Mouse (Mus musculus): ENCODE results near the gene Mpeg1. TPM values are rescaled to one million over a fixed set of nuclear protein-coding genes. Genes with fewer than 3 reads are reported as not detected.
A peak's percentile ranks its signal among the peaks of the same experiment; 100 is the strongest.

Gene Mpeg1
- polyA plus RNA-seq, 1 experiment from 2014 or later = 0.61 TPM

- H3K4me1 ChIP-seq = no peaks in the 10 kb centered on the region
- 74% methylated on average over 5 of the region's 5 CpGs for WGBS
- no peak for ATAC-seq (ENCODE audit: low FRiP score)
Observed at GRCm38 (mm10) chr19:12440103-12440725, 20.4 kb upstream of the Mpeg1 start.

GRCm38 (mm10) chr19:12442560-12442959, 18.0 kb upstream of the Mpeg1 start:
- Histone ChIP-seq H3K9me3 (replicated peaks) (no peaks in the 10 kb centered on the region), H3K27me3 (replicated peaks) (no peaks in the 10 kb centered on the region), H3K4me3 (replicated peaks) (no peak overlapping the region), H3K9ac (replicated peaks) (no peak overlapping the region), H3K4me2 (no peak overlapping the region), H3K4me1 (no peaks in the 10 kb centered on the region), H3K36me3 (no peaks in the 10 kb centered on the region), H3K27ac (replicated peaks) (no peak overlapping the region)
- WGBS = 88% methylated on average over 4 of the region's 4 CpGs
- ATAC-seq (ENCODE audit: low FRiP score) = no peak

More at GRCm38 (mm10) chr19:12440103-12440725, 20.4 kb upstream of the Mpeg1 start:
- Histone ChIP-seq H3K9ac (replicated peaks) (no peak overlapping the region), H3K27me3 (replicated peaks) (no peaks in the 10 kb centered on the region), H3K4me3 (replicated peaks) (no peak overlapping the region), H3K27ac (replicated peaks) (no peak overlapping the region), H3K36me3 (no peaks in the 10 kb centered on the region), H3K4me2 (no peak overlapping the region), H3K9me3 (replicated peaks) (no peaks in the 10 kb centered on the region)

GRCm38 (mm10) chr19:12445014-12445413, 15.6 kb upstream of the Mpeg1 start:
- Histone ChIP-seq H3K27ac (replicated peaks) (no peak overlapping the region), H3K9me3 (replicated peaks) (no peaks in the 10 kb centered on the region), H3K36me3 (no peaks in the 10 kb centered on the region), H3K4me3 (replicated peaks) (no peak overlapping the region), H3K4me2 (no peak overlapping the region), H3K9ac (replicated peaks) (no peak overlapping the region), H3K27me3 (replicated peaks) (no peaks in the 10 kb centered on the region), H3K4me1 (no peaks in the 10 kb centered on the region)
- no peak for ATAC-seq (ENCODE audit: low FRiP score)
- WGBS = 86% methylated on average over 3 of the region's 3 CpGs

GRCm38 (mm10) chr19:12457401-12458066, 3.0 kb upstream of the Mpeg1 start:
- 78% methylated on average over 12 of the region's 12 CpGs for WGBS
- Histone ChIP-seq H3K36me3 (no peaks in the 10 kb centered on the region), H3K4me3 (replicated peaks) (no peak overlapping the region), H3K9ac (replicated peaks) (no peak overlapping the region), H3K27me3 (replicated peaks) (no peaks in the 10 kb centered on the region), H3K9me3 (replicated peaks) (no peaks in the 10 kb centered on the region), H3K27ac (replicated peaks) (no peak overlapping the region), H3K4me1 (no peaks in the 10 kb centered on the region), H3K4me2 (no peak overlapping the region)
- ATAC-seq (ENCODE audit: low FRiP score) = no peak

- Histone ChIP-seq H3K9ac (replicated peaks) (no peak overlapping the region), H3K27ac (replicated peaks) (no peak overlapping the region), H3K4me2 (no peak overlapping the region), H3K27me3 (replicated peaks) (no peaks in the 10 kb centered on the region), H3K36me3 (no peaks in the 10 kb centered on the region), H3K4me1 (no peaks in the 10 kb centered on the region), H3K9me3 (replicated peaks) (no peaks in the 10 kb centered on the region), H3K4me3 (replicated peaks) (no peak overlapping the region)
- no peak for ATAC-seq (ENCODE audit: low FRiP score)
- WGBS = 89% methylated on average over 4 of the region's 4 CpGs
Observed at GRCm38 (mm10) chr19:12459516-12459915, 1.1 kb upstream of the Mpeg1 start.

- no peaks in the 10 kb centered on the region; the same call in 1 of the 2 replicates for H3K4me1 ChIP-seq
- H3K36me3 ChIP-seq = peaks cover 11% of the 10 kb centered on the region
- no peak for ATAC-seq (ENCODE audit: low FRiP score)
- no peaks in the 10 kb centered on the region for H3K27me3 ChIP-seq (replicated peaks)
- H3K4me2 ChIP-seq = no peak overlapping the region
- 87% methylated on average over 7 of the region's 7 CpGs for WGBS
- H3K9me3 ChIP-seq (replicated peaks) = no peaks in the 10 kb centered on the region
- no peak overlapping the region for H3K9ac ChIP-seq (replicated peaks)
- no peak overlapping the region for H3K4me3 ChIP-seq (replicated peaks)
- H3K27ac ChIP-seq (replicated peaks) = no peak overlapping the region
Observed at GRCm38 (mm10) chr19:12462851-12463721, 2.5 kb downstream of the Mpeg1 start.

- no peaks in the 10 kb centered on the region for H3K27me3 ChIP-seq (replicated peaks)
- no peak overlapping the region for H3K9ac ChIP-seq (replicated peaks)
- no peak overlapping the region for H3K4me2 ChIP-seq
- WGBS = 70% methylated on average over 1 of the region's 1 CpGs
- no peak overlapping the region for H3K4me3 ChIP-seq (replicated peaks)
- no peaks in the 10 kb centered on the region for H3K9me3 ChIP-seq (replicated peaks)
- no peaks in the 10 kb centered on the region; the same call in 1 of the 2 replicates for H3K4me1 ChIP-seq
- H3K36me3 ChIP-seq = peaks cover 17% of the 10 kb centered on the region
- no peak overlapping the region for H3K27ac ChIP-seq (replicated peaks)
- ATAC-seq (ENCODE audit: low FRiP score) = no peak
Observed at GRCm38 (mm10) chr19:12463722-12464035, 3.1 kb downstream of the Mpeg1 start.

GRCm38 (mm10) chr19:12464127-12464526, 3.5 kb downstream of the Mpeg1 start:
- Histone ChIP-seq H3K4me1 (no peaks in the 10 kb centered on the region; the same call in 1 of the 2 replicates), H3K9me3 (replicated peaks) (no peaks in the 10 kb centered on the region), H3K36me3 (peaks cover 22% of the 10 kb centered on the region), H3K27ac (replicated peaks) (no peak overlapping the region), H3K4me2 (no peak overlapping the region), H3K9ac (replicated peaks) (0 out of 2 replicates have a peak overlapping the region, but pooled peaks have one; percentile 10), H3K27me3 (replicated peaks) (no peaks in the 10 kb centered on the region), H3K4me3 (replicated peaks) (no peak overlapping the region)
- WGBS = 84% methylated on average over 5 of the region's 5 CpGs
- ATAC-seq (ENCODE audit: low FRiP score) = no peak

GRCm38 (mm10) chr19:12464674-12465073, 4.1 kb downstream of the Mpeg1 start:
- Histone ChIP-seq H3K27ac (replicated peaks) (no peak overlapping the region; the same call in 1 of the 2 replicates), H3K4me2 (no peak overlapping the region), H3K9ac (replicated peaks) (no peak overlapping the region), H3K4me1 (no peaks in the 10 kb centered on the region; the same call in 1 of the 2 replicates), H3K36me3 (peaks cover 27% of the 10 kb centered on the region), H3K4me3 (replicated peaks) (no peak overlapping the region), H3K27me3 (replicated peaks) (no peaks in the 10 kb centered on the region), H3K9me3 (replicated peaks) (no peaks in the 10 kb centered on the region)
- WGBS = 83% methylated on average over 4 of the region's 4 CpGs
- ATAC-seq (ENCODE audit: low FRiP score) = no peak

- ATAC-seq (ENCODE audit: low FRiP score) = no peak
- no peak overlapping the region for H3K4me2 ChIP-seq
- peaks cover 27% of the 10 kb centered on the region for H3K36me3 ChIP-seq
- H3K9ac ChIP-seq (replicated peaks) = no peak overlapping the region
- no peaks in the 10 kb centered on the region for H3K27me3 ChIP-seq (replicated peaks)
- WGBS = 92% methylated on average over 10 of the region's 10 CpGs
- no peaks in the 10 kb centered on the region; the same call in 1 of the 2 replicates for H3K4me1 ChIP-seq
- no peak overlapping the region for H3K27ac ChIP-seq (replicated peaks)
- no peaks in the 10 kb centered on the region for H3K9me3 ChIP-seq (replicated peaks)
- H3K4me3 ChIP-seq (replicated peaks) = no peak overlapping the region
Observed at GRCm38 (mm10) chr19:12465530-12466144, 5.1 kb downstream of the Mpeg1 start.

- peaks cover 27% of the 10 kb centered on the region for H3K36me3 ChIP-seq
- H3K4me3 ChIP-seq (replicated peaks) = no peak overlapping the region
- ATAC-seq (ENCODE audit: low FRiP score) = peak; percentile 47; the same call in 1 of the 2 replicates
- no peak overlapping the region for H3K27ac ChIP-seq (replicated peaks)
- H3K4me1 ChIP-seq = no peaks in the 10 kb centered on the region; the same call in 1 of the 2 replicates
- H3K9ac ChIP-seq (replicated peaks) = no peak overlapping the region
- no peaks in the 10 kb centered on the region for H3K27me3 ChIP-seq (replicated peaks)
- H3K4me2 ChIP-seq = no peak overlapping the region
- no peaks in the 10 kb centered on the region for H3K9me3 ChIP-seq (replicated peaks)
- 26% methylated on average over 7 of the region's 7 CpGs for WGBS
Observed at GRCm38 (mm10) chr19:12466204-12466603, 5.6 kb downstream of the Mpeg1 start.
